Comparison of ENCODE assay signal across 29 mouse cellular contexts in genomic region chr4:56621356-56621755, GRCm38 (mm10).
DNase-seq lines count a peak whose midpoint lies in the region; ATAC-seq lines count a peak whose summit lies in the region.
"Had no signal": no experiment of that assay in that cellular context is flagged by ENCODE, and none has a peak within 500 bp of the region (broad histone marks: within the 10 kb centered on the region; RNA-seq: fewer than 3 reads in every experiment).

No protein-coding gene starts in this region.

- no peaks in the 10 kb centered on the region for H3K27me3 ChIP-seq in liver, embryonic 11.5 days (replicated peaks; ENCODE audit: control insufficient read depth, insufficient read depth, low read length)
- H3K27me3 ChIP-seq: CH12.LX; embryonic facial prominence, embryonic 13.5 days; embryonic facial prominence, embryonic 15.5 days; forebrain, embryonic 12.5 days; Patski had no signal

- ATAC-seq in frontal cortex, adult (ENCODE audit: low TSS enrichment) = peak; percentile 56
- ATAC-seq in liver, embryonic 11.5 days (replicated peaks; ENCODE audit: low FRiP score) = no peak
- ATAC-seq: activated CD4-positive, CD25-positive, alpha-beta regulatory T cell, adult 4 months; CD4-positive, CD25-positive, alpha-beta regulatory T cell, adult 4 months; forebrain, embryonic 14.5 days; Patski had no signal

- H3K4me2 ChIP-seq in liver, embryonic 11.5 days = no peak overlapping the region
- H3K4me2 ChIP-seq: embryonic facial prominence, embryonic 13.5 days; embryonic facial prominence, embryonic 15.5 days; forebrain, embryonic 12.5 days had no signal

- H3K27ac ChIP-seq in liver, embryonic 11.5 days (ENCODE audit: low read depth, low read length) = no peak overlapping the region
- H3K27ac ChIP-seq: embryonic facial prominence, embryonic 13.5 days; embryonic facial prominence, embryonic 15.5 days; forebrain, embryonic 10.5 days; forebrain, embryonic 12.5 days had no signal

- 78% methylated on average over 1 of the region's 1 CpGs for WGBS in liver, embryonic 11.5 days

- H3K4me1 ChIP-seq in liver, embryonic 11.5 days (replicated peaks; ENCODE audit: control insufficient read depth, insufficient read depth, low read length) = no peaks in the 10 kb centered on the region
- H3K4me1 ChIP-seq: embryonic facial prominence, embryonic 13.5 days; embryonic facial prominence, embryonic 15.5 days; forebrain, embryonic 10.5 days; forebrain, embryonic 12.5 days had no signal

- H3K9ac ChIP-seq in liver, embryonic 11.5 days (ENCODE audit: low read depth, low read length) = no peak overlapping the region
- H3K9ac ChIP-seq: embryonic facial prominence, embryonic 13.5 days; embryonic facial prominence, embryonic 15.5 days; forebrain, embryonic 12.5 days had no signal

- no peaks in the 10 kb centered on the region for H3K36me3 ChIP-seq in liver, embryonic 11.5 days (ENCODE audit: control insufficient read depth, insufficient read depth, low read length)
- H3K36me3 ChIP-seq: embryonic facial prominence, embryonic 13.5 days; embryonic facial prominence, embryonic 15.5 days; forebrain, embryonic 10.5 days; forebrain, embryonic 12.5 days; G1E had no signal

- no peak overlapping the region for H3K4me3 ChIP-seq in liver, embryonic 11.5 days (ENCODE audit: low read depth, low read length)
- H3K4me3 ChIP-seq: embryonic facial prominence, embryonic 13.5 days; embryonic facial prominence, embryonic 15.5 days; erythroblast, embryonic 14.5 days; forebrain, embryonic 10.5 days; forebrain, embryonic 12.5 days had no signal

- no peak for DNase-seq in frontal cortex, postnatal 36 days (ENCODE audit: low spot score in 2 of 2)
- peak; percentile 2 for DNase-seq in liver, embryonic 11.5 days (ENCODE audit: low spot score)
- no peak for DNase-seq in liver
- peak; percentile 29 for DNase-seq in right cerebral cortex, postnatal 25 days
- DNase-seq in right cerebral cortex, postnatal 36 days (ENCODE audit: low spot score in 2 of 2) = no peak
- peak; percentile 53 for DNase-seq in brain, adult 2 months (ENCODE audit: low read depth, low spot score)
- DNase-seq: adrenal gland, adult 8-10 months; adrenal gland, postnatal 14 days; adrenal gland, postnatal 36 days; B cell, adult 2 months; cerebellum, adult 11 months; cerebellum, adult 18-20 months; cerebellum, adult 8-10 months; cerebellum, adult 9-11 months; cerebellum, postnatal 14 days; cerebellum, postnatal 36 days; embryo, embryonic 11 days had no signal

- H3K9me3 ChIP-seq in liver, embryonic 11.5 days (ENCODE audit: control insufficient read depth, low read length) = no peaks in the 10 kb centered on the region
- H3K9me3 ChIP-seq: embryonic facial prominence, embryonic 13.5 days; embryonic facial prominence, embryonic 15.5 days; forebrain, embryonic 10.5 days; forebrain, embryonic 12.5 days had no signal

Comparison
In these comparisons a context has a peak if more than half of its experiments do, and no peak if none do; other contexts are left out.
1. DNase-seq: peak in liver, embryonic 11.5 days (single experiment), right cerebral cortex, postnatal 25 days (single experiment) and brain, adult 2 months (single experiment); none in frontal cortex, postnatal 36 days (0 of 2), liver (single experiment) and right cerebral cortex, postnatal 36 days (0 of 2).